23 mouse cellular contexts compared by ENCODE assay signal in genomic region chr15:77172414-77172813, GRCm38 (mm10).
DNase-seq lines count a peak whose midpoint lies in the region; ATAC-seq and TF ChIP-seq lines count a peak whose summit lies in the region.
"Had no signal": no experiment of that assay in that cellular context is flagged by ENCODE, and none has a peak within 500 bp of the region (broad histone marks: within the 10 kb centered on the region; RNA-seq: fewer than 3 reads in every experiment).

No protein-coding gene starts in this region.

- H3K9me3 ChIP-seq in forebrain, embryonic 15.5 days, result no peaks in the 10 kb centered on the region
- no peaks in the 10 kb centered on the region for H3K9me3 ChIP-seq in forebrain, embryonic 14.5 days (replicated peaks; ENCODE audit: control insufficient read depth, low read length)
- no peaks in the 10 kb centered on the region for H3K9me3 ChIP-seq in hindbrain, embryonic 13.5 days
- no peaks in the 10 kb centered on the region for H3K9me3 ChIP-seq in hindbrain, embryonic 10.5 days
- H3K9me3 ChIP-seq in hindbrain, embryonic 15.5 days, result no peaks in the 10 kb centered on the region
- H3K9me3 ChIP-seq in midbrain, postnatal 0 days (ENCODE audit: low read length), result no peaks in the 10 kb centered on the region
- no peaks in the 10 kb centered on the region for H3K9me3 ChIP-seq in embryonic facial prominence, embryonic 10.5 days
- H3K9me3 ChIP-seq: heart, embryonic 12.5 days; limb, embryonic 15.5 days; lung, embryonic 15.5 days had no signal

- H3K36me3 ChIP-seq in forebrain, embryonic 15.5 days, result no peaks in the 10 kb centered on the region
- H3K36me3 ChIP-seq in forebrain, embryonic 14.5 days (ENCODE audit: control insufficient read depth, insufficient read depth, low read length), result no peaks in the 10 kb centered on the region
- no peaks in the 10 kb centered on the region for H3K36me3 ChIP-seq in hindbrain, embryonic 13.5 days
- H3K36me3 ChIP-seq in hindbrain, embryonic 10.5 days, result no peaks in the 10 kb centered on the region
- no peaks in the 10 kb centered on the region for H3K36me3 ChIP-seq in hindbrain, embryonic 15.5 days
- H3K36me3 ChIP-seq in midbrain, postnatal 0 days (ENCODE audit: insufficient read depth, low read length), result no peaks in the 10 kb centered on the region
- H3K36me3 ChIP-seq in embryonic facial prominence, embryonic 10.5 days (replicated peaks), result no peaks in the 10 kb centered on the region
- H3K36me3 ChIP-seq: heart, embryonic 12.5 days; limb, embryonic 15.5 days; lung, embryonic 15.5 days had no signal

- TF ChIP-seq CTCF in midbrain, postnatal 0 days (IDR thresholded peaks at IDR 0.05), result no peak

- H3K27me3 ChIP-seq in forebrain, embryonic 15.5 days, result no peaks in the 10 kb centered on the region
- no peaks in the 10 kb centered on the region for H3K27me3 ChIP-seq in forebrain, embryonic 14.5 days (replicated peaks; ENCODE audit: control insufficient read depth, insufficient read depth, low read length)
- H3K27me3 ChIP-seq in hindbrain, embryonic 13.5 days, result no peaks in the 10 kb centered on the region
- H3K27me3 ChIP-seq in hindbrain, embryonic 10.5 days (ENCODE audit: insufficient read depth, poor library complexity, severe bottlenecking), result no peaks in the 10 kb centered on the region
- H3K27me3 ChIP-seq in hindbrain, embryonic 15.5 days, result no peaks in the 10 kb centered on the region
- H3K27me3 ChIP-seq in midbrain, postnatal 0 days (ENCODE audit: insufficient read depth, low read length), result no peaks in the 10 kb centered on the region
- H3K27me3 ChIP-seq in embryonic facial prominence, embryonic 10.5 days (replicated peaks; ENCODE audit: low read depth, poor library complexity, severe bottlenecking), result no peaks in the 10 kb centered on the region
- H3K27me3 ChIP-seq: heart, embryonic 12.5 days; limb, embryonic 15.5 days; lung, embryonic 15.5 days had no signal

- H3K4me2 ChIP-seq in forebrain, embryonic 15.5 days (replicated peaks), result no peak overlapping the region
- no peak overlapping the region for H3K4me2 ChIP-seq in forebrain, embryonic 14.5 days (ENCODE audit: low read length)
- no peak overlapping the region for H3K4me2 ChIP-seq in hindbrain, embryonic 13.5 days
- no peak overlapping the region for H3K4me2 ChIP-seq in hindbrain, embryonic 15.5 days
- no peak overlapping the region for H3K4me2 ChIP-seq in midbrain, postnatal 0 days (ENCODE audit: low read depth, low read length, poor library complexity, severe bottlenecking)
- H3K4me2 ChIP-seq: heart, embryonic 12.5 days; limb, embryonic 15.5 days; lung, embryonic 15.5 days had no signal

- H3K27ac ChIP-seq in forebrain, embryonic 15.5 days (replicated peaks), result no peak overlapping the region
- no peak overlapping the region for H3K27ac ChIP-seq in forebrain, embryonic 14.5 days (ENCODE audit: low read depth, low read length)
- peak overlapping the region; percentile 63; the same call in 1 of the 2 replicates for H3K27ac ChIP-seq in hindbrain, embryonic 13.5 days
- no peak overlapping the region for H3K27ac ChIP-seq in hindbrain, embryonic 10.5 days
- H3K27ac ChIP-seq in hindbrain, embryonic 15.5 days (replicated peaks), result peak overlapping the region; percentile 52; the same call in 1 of the 2 replicates
- no peak overlapping the region for H3K27ac ChIP-seq in midbrain, postnatal 0 days (ENCODE audit: low read depth, low read length)
- no peak overlapping the region for H3K27ac ChIP-seq in embryonic facial prominence, embryonic 10.5 days (replicated peaks)
- H3K27ac ChIP-seq: kidney, postnatal 0 days; limb, embryonic 15.5 days; liver, embryonic 14.5 days; lung, embryonic 15.5 days had no signal

- WGBS in forebrain, embryonic 15.5 days, result 23% methylated on average over 3 of the region's 3 CpGs
- WGBS in forebrain, embryonic 14.5 days, result 27% methylated on average over 3 of the region's 3 CpGs
- WGBS in hindbrain, embryonic 13.5 days, result 34% methylated on average over 3 of the region's 3 CpGs
- WGBS in hindbrain, embryonic 10.5 days, result 78% methylated on average over 3 of the region's 3 CpGs
- WGBS in hindbrain, embryonic 15.5 days, result 29% methylated on average over 3 of the region's 3 CpGs
- WGBS in midbrain, postnatal 0 days, result 19% methylated on average over 3 of the region's 3 CpGs
- WGBS in embryonic facial prominence, embryonic 10.5 days, result 72% methylated on average over 3 of the region's 3 CpGs

- peak; percentile 60; the same call in 1 of the 2 replicates for ATAC-seq in forebrain, embryonic 15.5 days (replicated peaks)
- no peak for ATAC-seq in forebrain, embryonic 14.5 days
- peak; percentile 66; the same call in 1 of the 2 replicates for ATAC-seq in hindbrain, embryonic 13.5 days (ENCODE audit: low FRiP score)
- peak; percentile 73 for ATAC-seq in hindbrain, embryonic 15.5 days (ENCODE audit: low FRiP score, low read depth)
- no peak for ATAC-seq in midbrain, postnatal 0 days (ENCODE audit: low FRiP score)
- no peak for ATAC-seq in megakaryocyte, adult 5-6 weeks (ENCODE audit: poor library complexity, severe bottlenecking)

- H3K4me1 ChIP-seq in forebrain, embryonic 15.5 days, result peaks cover 14% of the 10 kb centered on the region
- no peaks in the 10 kb centered on the region; the same call in 1 of the 2 replicates for H3K4me1 ChIP-seq in forebrain, embryonic 14.5 days (ENCODE audit: control insufficient read depth, insufficient read depth, low read length)
- peaks cover 20% of the 10 kb centered on the region for H3K4me1 ChIP-seq in hindbrain, embryonic 13.5 days (replicated peaks)
- H3K4me1 ChIP-seq in hindbrain, embryonic 10.5 days (replicated peaks), result no peaks in the 10 kb centered on the region
- H3K4me1 ChIP-seq in hindbrain, embryonic 15.5 days (replicated peaks), result peaks cover 15% of the 10 kb centered on the region
- no peaks in the 10 kb centered on the region for H3K4me1 ChIP-seq in midbrain, postnatal 0 days (ENCODE audit: insufficient read depth, low read length)
- H3K4me1 ChIP-seq in embryonic facial prominence, embryonic 10.5 days, result 0 out of 2 replicates have a peak, but pooled peaks cover 10% of the 10 kb centered on the region

- no peak overlapping the region for H3K9ac ChIP-seq in forebrain, embryonic 15.5 days (replicated peaks)
- H3K9ac ChIP-seq in forebrain, embryonic 14.5 days (ENCODE audit: low read length), result no peak overlapping the region
- no peak overlapping the region for H3K9ac ChIP-seq in hindbrain, embryonic 13.5 days
- H3K9ac ChIP-seq in hindbrain, embryonic 15.5 days, result no peak overlapping the region
- no peak overlapping the region for H3K9ac ChIP-seq in midbrain, postnatal 0 days (replicated peaks; ENCODE audit: low read length, poor library complexity, severe bottlenecking)
- H3K9ac ChIP-seq: heart, embryonic 12.5 days; limb, embryonic 15.5 days; liver, embryonic 14.5 days; lung, embryonic 15.5 days had no signal

- DNase-seq in forebrain, embryonic 14.5 days (ENCODE audit: low spot score), result no peak
- DNase-seq in hindbrain, embryonic 10.5 days (ENCODE audit: low spot score), result no peak
- DNase-seq in midbrain, postnatal 0 days (ENCODE audit: low spot score), result peak; percentile 30
- no peak for DNase-seq in embryonic facial prominence, embryonic 10.5 days (ENCODE audit: low spot score)
- DNase-seq: adrenal gland, postnatal 14 days; cerebellum, adult 8-10 months; cerebellum, postnatal 36 days; embryo, embryonic 11 days; heart, adult 11 months; kidney, adult 2 months; layer of hippocampus, adult 9-11 months; left cerebral cortex, postnatal 4 days; lung, postnatal 36 days; thymus, postnatal 25 days had no signal

- H3K4me3 ChIP-seq in forebrain, embryonic 15.5 days, result no peak overlapping the region
- H3K4me3 ChIP-seq in forebrain, embryonic 14.5 days (ENCODE audit: low read depth, low read length), result no peak overlapping the region
- H3K4me3 ChIP-seq in hindbrain, embryonic 13.5 days, result no peak overlapping the region
- H3K4me3 ChIP-seq in hindbrain, embryonic 10.5 days, result no peak overlapping the region
- no peak overlapping the region for H3K4me3 ChIP-seq in hindbrain, embryonic 15.5 days
- no peak overlapping the region for H3K4me3 ChIP-seq in midbrain, postnatal 0 days (ENCODE audit: low read depth, low read length)
- H3K4me3 ChIP-seq in embryonic facial prominence, embryonic 10.5 days, result no peak overlapping the region
- H3K4me3 ChIP-seq: heart, embryonic 12.5 days; limb, embryonic 15.5 days; lung, embryonic 15.5 days had no signal

Comparison
In these comparisons a context has a peak if more than half of its experiments do, and no peak if none do; other contexts are left out.
1. ATAC-seq: peak in forebrain, embryonic 15.5 days (single experiment), hindbrain, embryonic 13.5 days (single experiment) and hindbrain, embryonic 15.5 days (single experiment); none in forebrain, embryonic 14.5 days (single experiment), midbrain, postnatal 0 days (single experiment) and megakaryocyte, adult 5-6 weeks (single experiment).
2. H3K27ac ChIP-seq: peak in hindbrain, embryonic 13.5 days (single experiment) and hindbrain, embryonic 15.5 days (single experiment); none in forebrain, embryonic 15.5 days (single experiment), forebrain, embryonic 14.5 days (single experiment), hindbrain, embryonic 10.5 days (single experiment), midbrain, postnatal 0 days (single experiment) and embryonic facial prominence, embryonic 10.5 days (single experiment).